Mouse (Mus musculus) thymus, adult 2 months (tissue): ENCODE measurements around the gene Rere. TPM values are rescaled to one million over a fixed set of nuclear protein-coding genes. Genes with fewer than 3 reads are reported as not detected.

ENCODE experiments used
- DNase-seq: peaks from one replicate; pipeline ENCODE4 v3.0.0; 2021
- H3K27ac ChIP-seq: fragments of 200-500 bp; 2 replicates; pipeline ENCODE4 v1.5.1; 2012; ENCODE audit warnings: low read length, control low read depth; ENCODE audit not compliant: control insufficient read depth, insufficient read depth
- H3K27me3 ChIP-seq: fragments of 200-500 bp; 2 replicates; pipeline ENCODE4 v1.6.1; 2012; ENCODE audit warnings: mild to moderate bottlenecking, low read length, moderate library complexity, mixed read lengths; ENCODE audit not compliant: control insufficient read depth, insufficient read depth
- H3K36me3 ChIP-seq: fragments of 200-500 bp; 2 replicates; pipeline ENCODE4 v1.6.1; 2012; ENCODE audit warnings: mild to moderate bottlenecking, low read length, moderate library complexity; ENCODE audit not compliant: control insufficient read depth, insufficient read depth
- H3K4me1 ChIP-seq: fragments of 200-500 bp; replicated peaks from 2 replicates; pipeline ENCODE4 v1.6.1; 2012; ENCODE audit warnings: low read length; ENCODE audit not compliant: control insufficient read depth, insufficient read depth
- H3K4me3 ChIP-seq: fragments of 200-500 bp; 2 replicates; pipeline ENCODE4 v1.5.1; 2012; ENCODE audit warnings: mild to moderate bottlenecking, low read length, control low read depth, moderate library complexity; ENCODE audit not compliant: control insufficient read depth, insufficient read depth
- CTCF ChIP-seq: fragments of 200-500 bp; IDR thresholded peaks from 2 replicates; pipeline ENCODE4 v1.5.1; 2012; ENCODE audit warnings: mild to moderate bottlenecking, control low read depth, low read length, moderate library complexity, borderline replicate concordance; ENCODE audit not compliant: control insufficient read depth, poor library complexity, insufficient read depth; ENCODE audit errors: extremely low read depth
- POLR2A ChIP-seq: fragments of 200-500 bp; IDR thresholded peaks from 2 replicates; pipeline ENCODE4 v1.6.1; 2012; ENCODE audit warnings: mild to moderate bottlenecking, low read length, control low read depth, moderate library complexity; ENCODE audit not compliant: control insufficient read depth, poor library complexity, insufficient read depth; ENCODE audit errors: extremely low read depth
- WGBS: fragments of 180-500 bp; shearing (Covaris S2); methylation state at CpG from one replicate; pipeline ENCODE4 v1.1.7; 2018; 5-methylcytosine and 5-hydroxymethylcytosine counted together
- polyA plus RNA-seq: library from polyadenylated mRNA; depleted of rRNA; stranded (reverse); fragments of >200 nt; gene quantifications from 2 replicates; pipeline ENCODE4 v1.2.3, GENCODE M21; 2012

The Rere gene
- polyA plus RNA-seq, 1 experiment: 52.5 TPM

DNA sequence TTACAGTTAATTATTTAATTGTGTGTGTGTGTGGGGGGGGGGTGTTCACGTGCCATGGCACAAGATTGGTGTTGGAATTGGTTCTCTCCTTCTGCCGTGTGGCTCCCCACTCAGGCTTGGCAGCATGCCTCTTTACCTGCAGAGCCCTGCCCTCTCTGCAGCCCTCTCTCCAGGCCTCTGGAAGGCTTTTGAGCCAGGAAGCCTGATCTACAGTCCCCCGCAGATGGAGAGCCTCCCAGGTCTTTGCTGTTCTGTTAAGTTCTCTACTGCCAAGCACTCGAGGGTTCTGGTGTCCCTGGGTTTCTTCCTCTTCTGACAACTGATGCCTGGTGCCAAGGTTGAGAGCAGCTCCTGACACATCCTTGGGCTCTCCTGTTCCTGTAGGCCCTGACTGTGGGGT lies 27.0 kb upstream of the Rere start:
- 73% methylated on average over 4 of the region's 4 CpGs for WGBS
- Histone ChIP-seq H3K27ac (no peak overlapping the region), H3K4me3 (no peak overlapping the region), H3K4me1 (no peaks in the 10 kb centered on the region), H3K27me3 (no peaks in the 10 kb centered on the region), H3K36me3 (peaks cover 5% of the 10 kb centered on the region)
- no peak for DNase-seq
- TF ChIP-seq POLR2A (no peak), CTCF (no peak)

GRCm38 (mm10) chr4:150255181-150255580 lies 26.3 kb upstream of the Rere start:
- no peak for TF ChIP-seq CTCF
- TF ChIP-seq POLR2A: no peak
- no peaks in the 10 kb centered on the region for H3K27me3 ChIP-seq
- DNase-seq: no peak
- H3K36me3 ChIP-seq: no peaks in the 10 kb centered on the region
- no peak overlapping the region for H3K27ac ChIP-seq
- no peaks in the 10 kb centered on the region for H3K4me1 ChIP-seq
- 97% methylated on average over 7 of the region's 7 CpGs for WGBS
- H3K4me3 ChIP-seq: no peak overlapping the region

DNA sequence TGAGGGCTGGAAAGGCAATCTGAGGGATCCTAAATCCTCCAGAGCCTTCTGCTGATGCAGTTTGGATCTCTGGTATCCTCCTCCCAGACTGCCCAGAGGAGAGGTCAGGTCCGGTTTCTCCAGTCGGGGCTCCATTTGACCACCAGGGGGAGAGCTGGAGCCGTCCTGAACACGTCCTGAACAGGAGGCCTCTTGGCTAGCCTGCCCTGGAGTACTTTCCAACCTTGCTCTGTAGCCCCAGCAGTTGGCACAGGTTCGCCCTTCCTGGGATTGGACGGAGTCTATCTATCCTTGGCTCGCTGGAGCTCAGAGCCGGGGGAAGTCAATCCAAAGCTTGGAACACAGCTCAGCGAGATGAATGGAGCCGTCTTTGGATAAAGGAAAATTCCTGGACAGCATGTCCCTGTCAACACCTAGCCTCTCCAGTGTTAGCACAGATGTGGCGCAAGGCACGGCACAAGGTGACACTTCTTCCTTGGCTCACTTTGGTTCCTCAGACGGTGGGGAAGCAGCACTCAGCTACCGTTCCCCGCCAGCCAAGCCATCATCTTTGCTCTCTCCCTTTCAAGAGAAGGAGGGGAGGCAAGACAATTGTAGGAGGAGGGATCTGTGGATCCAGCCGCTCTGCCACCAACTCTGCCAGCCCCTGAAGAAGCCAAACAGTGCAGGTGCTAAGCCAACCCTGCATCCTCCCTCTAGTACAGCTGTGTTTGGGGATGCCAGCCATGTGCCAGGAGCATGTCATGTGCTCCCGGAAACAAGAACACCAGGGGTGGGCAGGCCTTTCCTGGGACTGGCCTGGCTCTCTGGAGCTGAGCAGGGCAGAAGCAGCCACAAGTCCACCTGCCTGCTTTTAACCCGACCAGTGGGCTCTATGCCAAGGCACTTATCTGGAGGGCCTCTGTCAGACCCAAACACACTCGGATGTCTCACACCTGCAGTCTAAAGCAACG lies 23.9 kb upstream of the Rere start:
- 62% methylated on average over 20 of the region's 20 CpGs for WGBS
- no peaks in the 10 kb centered on the region for H3K36me3 ChIP-seq
- H3K27me3 ChIP-seq: no peaks in the 10 kb centered on the region
- H3K27ac ChIP-seq: no peak overlapping the region
- DNase-seq: peak; percentile 66
- H3K4me1 ChIP-seq: no peaks in the 10 kb centered on the region
- TF ChIP-seq POLR2A (no peak), CTCF (peak; percentile 89)
- no peak overlapping the region for H3K4me3 ChIP-seq

DNA sequence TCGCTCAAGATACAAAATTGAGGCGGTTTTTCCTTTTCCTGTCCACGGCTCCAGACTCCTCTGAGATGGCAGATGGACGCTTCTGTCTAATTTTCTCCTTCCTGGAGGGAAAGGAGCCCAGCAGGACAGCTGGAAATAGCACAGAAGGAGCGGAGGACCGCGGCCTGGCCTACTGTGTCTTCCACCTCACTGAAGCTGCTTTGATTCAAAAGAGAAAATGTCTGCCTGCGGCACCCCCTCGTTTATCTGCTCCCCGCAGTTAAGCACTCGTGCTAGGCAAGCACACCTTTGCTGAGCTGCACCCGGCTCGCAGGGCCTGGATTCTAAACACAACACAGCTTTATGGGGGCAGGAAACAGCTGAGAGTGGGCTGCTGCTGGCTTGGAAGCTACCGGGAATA lies 23.1 kb upstream of the Rere start:
- H3K36me3 ChIP-seq: no peaks in the 10 kb centered on the region
- no peak for DNase-seq
- no peaks in the 10 kb centered on the region for H3K4me1 ChIP-seq
- TF ChIP-seq POLR2A (no peak), CTCF (no peak)
- WGBS: 89% methylated on average over 14 of the region's 14 CpGs
- H3K27ac ChIP-seq: no peak overlapping the region
- no peaks in the 10 kb centered on the region for H3K27me3 ChIP-seq
- H3K4me3 ChIP-seq: no peak overlapping the region

DNA sequence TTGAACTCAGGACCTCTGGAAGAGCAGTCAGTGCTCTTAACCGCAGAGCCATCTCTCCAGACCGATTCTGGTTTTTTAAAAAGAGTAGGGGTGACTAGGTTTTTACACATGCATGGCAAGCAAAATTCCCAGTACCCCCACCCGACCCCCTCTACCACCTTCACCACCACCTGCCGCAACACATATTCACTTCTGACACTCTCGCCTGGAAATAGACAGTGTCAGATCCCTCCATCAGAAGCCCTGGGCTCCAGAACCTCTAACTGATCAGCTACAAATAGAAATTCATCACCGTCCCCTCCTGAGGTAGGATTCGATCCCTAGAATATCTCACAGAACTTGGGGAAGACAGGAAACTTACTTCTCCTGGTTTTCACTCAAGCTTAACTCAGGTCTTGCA lies 21.9 kb upstream of the Rere start:
- H3K27me3 ChIP-seq: peaks cover 3% of the 10 kb centered on the region; the same call in 1 of the 2 replicates
- H3K36me3 ChIP-seq: no peaks in the 10 kb centered on the region
- no peak overlapping the region for H3K4me3 ChIP-seq
- no peaks in the 10 kb centered on the region for H3K4me1 ChIP-seq
- 98% methylated on average over 7 of the region's 7 CpGs for WGBS
- H3K27ac ChIP-seq: no peak overlapping the region
- no peak for TF ChIP-seq CTCF
- no peak for TF ChIP-seq POLR2A
- no peak for DNase-seq

DNA sequence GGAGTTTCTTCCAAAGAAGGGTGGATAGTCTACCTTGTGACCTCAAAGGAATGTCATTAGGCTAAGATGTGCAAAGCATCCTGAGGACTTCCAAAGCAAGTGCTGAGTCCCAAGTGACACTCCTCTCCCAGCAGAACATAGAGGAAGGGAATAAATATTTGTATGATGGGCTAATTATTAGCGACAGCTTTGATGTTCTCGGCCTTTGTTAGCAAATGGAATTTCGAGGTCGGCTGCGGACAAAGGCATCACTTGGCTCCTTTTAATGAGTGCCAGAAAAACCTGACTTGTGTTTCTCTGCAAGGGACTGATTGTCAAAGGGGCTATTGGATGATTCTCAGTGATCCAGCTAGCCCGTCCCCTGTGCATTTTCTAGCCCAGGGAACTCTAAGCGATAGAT lies 21.3 kb upstream of the Rere start:
- no peaks in the 10 kb centered on the region for H3K4me1 ChIP-seq

More for the DNA sequence above, 21.3 kb upstream of the Rere start:
- no peak for DNase-seq
- no peak overlapping the region for H3K27ac ChIP-seq
- TF ChIP-seq CTCF (no peak), POLR2A (no peak)
- peaks cover 3% of the 10 kb centered on the region; the same call in 1 of the 2 replicates for H3K27me3 ChIP-seq
- H3K4me3 ChIP-seq: no peak overlapping the region
- no peaks in the 10 kb centered on the region for H3K36me3 ChIP-seq
- whole genome bisulfite sequencing: 96% methylated on average over 7 of the region's 7 CpGs
